Mouse (Mus musculus) heart, embryonic 15.5 days (tissue): ENCODE data around the gene Sult1c1. TPM values are rescaled to one million over a fixed set of nuclear protein-coding genes. Genes with fewer than 3 reads are reported as not detected.
"Not testable (repeated sequence)": the region's sequence is repeated elsewhere in the genome, so short reads cannot be mapped to it uniquely, and the experiment has no call there.

ENCODE experiments used
- ATAC-seq: fragments of 200-750 bp; cut with Nextera tagmentation; replicated peaks from 2 replicates; pipeline ENCODE4 v1.8.0; 2017; ENCODE audit warnings: low read depth, moderate TSS enrichment; ENCODE audit not compliant: insufficient number of reproducible peaks, insufficient read depth, low FRiP score
- H3K27ac ChIP-seq: fragments of 300-500 bp; sonication (generic); 2 replicates; pipeline ENCODE4 v1.5.1; 2015; ENCODE audit warnings: mild to moderate bottlenecking, inconsistent platforms
- H3K27me3 ChIP-seq: fragments of 300-500 bp; sonication (generic); 2 replicates; pipeline ENCODE4 v1.6.1; 2015; ENCODE audit warnings: inconsistent platforms
- H3K36me3 ChIP-seq: fragments of 300-500 bp; sonication (generic); 2 replicates; pipeline ENCODE4 v1.6.1; 2015; ENCODE audit warnings: mild to moderate bottlenecking, inconsistent platforms
- H3K4me1 ChIP-seq: fragments of 300-500 bp; sonication (generic); replicated peaks from 2 replicates; pipeline ENCODE4 v1.6.1; 2015; ENCODE audit warnings: inconsistent platforms
- H3K4me2 ChIP-seq: fragments of 300-500 bp; sonication (generic); 2 replicates; pipeline ENCODE4 v1.6.1; 2015; ENCODE audit warnings: inconsistent platforms, mild to moderate bottlenecking, moderate library complexity
- H3K4me3 ChIP-seq: fragments of 300-500 bp; sonication (generic); 2 replicates; pipeline ENCODE4 v1.5.1; 2015; ENCODE audit warnings: mild to moderate bottlenecking, inconsistent platforms
- H3K9ac ChIP-seq: fragments of 300-500 bp; sonication (generic); 2 replicates; pipeline ENCODE4 v1.6.1; 2015; ENCODE audit warnings: mild to moderate bottlenecking, inconsistent platforms
- H3K9me3 ChIP-seq: fragments of 300-500 bp; sonication (generic); replicated peaks from 2 replicates; pipeline ENCODE4 v1.6.1; 2016; ENCODE audit warnings: inconsistent platforms
- WGBS: fragments of 180-500 bp; shearing (Covaris S2); methylation state at CpG from one replicate; pipeline ENCODE4 v1.1.7; 2015; ENCODE audit warnings: mixed read lengths; 5-methylcytosine and 5-hydroxymethylcytosine counted together
- polyA plus RNA-seq: library from polyadenylated mRNA; unstranded; fragments of >200 nt; fragmentation: Nextera tagmentation; extraction: Ambion mirVana; gene quantifications from 2 replicates; pipeline ENCODE4 v1.2.1, GENCODE M21; 2015

The Sult1c1 gene
- not detected in 2 replicates for polyA plus RNA-seq

GRCm38 (mm10) chr17:53990574-53990973 lies at the start of gene Sult1c1:
Gene Sult1c1 (minus strand): TSS chr17:53990674.
- no peak for ATAC-seq
- 78% methylated on average over 6 of the region's 6 CpGs for WGBS
- H3K4me3 ChIP-seq = no peak within 1 kb of the TSS
- no peaks in the 10 kb centered on the region for H3K36me3 ChIP-seq
- H3K27me3 ChIP-seq = no peaks in the 10 kb centered on the region
- no peak within 1 kb of the TSS for H3K27ac ChIP-seq
- H3K9me3 ChIP-seq = no peaks in the 10 kb centered on the region
- no peaks in the 10 kb centered on the region for H3K4me1 ChIP-seq
- no peak within 1 kb of the TSS for H3K9ac ChIP-seq
- no peak within 1 kb of the TSS for H3K4me2 ChIP-seq

- H3K4me3 ChIP-seq = no peak overlapping the region
- H3K9me3 ChIP-seq = no peaks in the 10 kb centered on the region
- no peaks in the 10 kb centered on the region for H3K4me1 ChIP-seq
- H3K27ac ChIP-seq = no peak overlapping the region
- no peak overlapping the region for H3K9ac ChIP-seq
- no peaks in the 10 kb centered on the region for H3K36me3 ChIP-seq
- no peak overlapping the region for H3K4me2 ChIP-seq
- WGBS = 8% methylated on average over 1 of the region's 1 CpGs
- no peak for ATAC-seq
- H3K27me3 ChIP-seq = no peaks in the 10 kb centered on the region
These were observed 23.7 kb upstream of the Sult1c1 start for GRCm38 (mm10) chr17:54014204-54014603.

GRCm38 (mm10) chr17:54011196-54011595 lies 20.7 kb upstream of the Sult1c1 start:
- Histone ChIP-seq H3K27ac (no peak overlapping the region), H3K9me3 (no peaks in the 10 kb centered on the region), H3K4me2 (no peak overlapping the region), H3K27me3 (no peaks in the 10 kb centered on the region), H3K4me1 (no peaks in the 10 kb centered on the region), H3K9ac (no peak overlapping the region), H3K36me3 (no peaks in the 10 kb centered on the region), H3K4me3 (no peak overlapping the region)
- no peak for ATAC-seq

GRCm38 (mm10) chr17:54010536-54010935 lies 20.1 kb upstream of the Sult1c1 start:
- H3K36me3 ChIP-seq, H3K4me3 ChIP-seq, H3K4me2 ChIP-seq, H3K27me3 ChIP-seq, ATAC-seq, H3K4me1 ChIP-seq, H3K27ac ChIP-seq, H3K9ac ChIP-seq, H3K9me3 ChIP-seq: not testable (repeated sequence)
- WGBS = 70% methylated on average over 1 of the region's 1 CpGs

- 74% methylated on average over 4 of the region's 4 CpGs for WGBS
- Histone ChIP-seq H3K4me1 (no peaks in the 10 kb centered on the region), H3K4me2 (no peak overlapping the region), H3K4me3 (no peak overlapping the region), H3K36me3 (no peaks in the 10 kb centered on the region), H3K27me3 (no peaks in the 10 kb centered on the region), H3K9me3 (no peaks in the 10 kb centered on the region), H3K27ac (no peak overlapping the region), H3K9ac (no peak overlapping the region)
- no peak for ATAC-seq
These were observed 13.0 kb upstream of the Sult1c1 start for GRCm38 (mm10) chr17:54003522-54003921.

GRCm38 (mm10) chr17:53973606-53974005 lies 16.9 kb downstream of the Sult1c1 start:
- no peak overlapping the region for H3K4me2 ChIP-seq
- ATAC-seq = no peak
- 74% methylated on average over 4 of the region's 4 CpGs for WGBS
- H3K36me3 ChIP-seq = no peaks in the 10 kb centered on the region
- H3K4me1 ChIP-seq = no peaks in the 10 kb centered on the region
- H3K9ac ChIP-seq = no peak overlapping the region
- no peak overlapping the region for H3K27ac ChIP-seq
- H3K27me3 ChIP-seq = no peaks in the 10 kb centered on the region
- H3K4me3 ChIP-seq = no peak overlapping the region
- no peaks in the 10 kb centered on the region for H3K9me3 ChIP-seq

GRCm38 (mm10) chr17:53941569-53942162 lies 48.8 kb downstream of the Sult1c1 start:
- Histone ChIP-seq H3K9ac (no peak overlapping the region), H3K4me3 (no peak overlapping the region), H3K4me2 (no peak overlapping the region), H3K27me3 (no peaks in the 10 kb centered on the region), H3K4me1 (no peaks in the 10 kb centered on the region), H3K36me3 (no peaks in the 10 kb centered on the region), H3K27ac (no peak overlapping the region), H3K9me3 (no peaks in the 10 kb centered on the region)
- ATAC-seq = no peak
- whole genome bisulfite sequencing = 84% methylated on average over 19 of the region's 19 CpGs

- no peaks in the 10 kb centered on the region for H3K36me3 ChIP-seq
- no peak overlapping the region for H3K27ac ChIP-seq
- H3K9me3 ChIP-seq = no peaks in the 10 kb centered on the region
- no peak overlapping the region for H3K4me2 ChIP-seq
- H3K9ac ChIP-seq = no peak overlapping the region
- WGBS = 86% methylated on average over 8 of the region's 8 CpGs
- no peak for ATAC-seq
- no peak overlapping the region for H3K4me3 ChIP-seq
- no peaks in the 10 kb centered on the region for H3K4me1 ChIP-seq
- no peaks in the 10 kb centered on the region for H3K27me3 ChIP-seq
These were observed 49.7 kb downstream of the Sult1c1 start for GRCm38 (mm10) chr17:53940726-53941125.

Other genes with a start within 250 kb of the Sult1c1 start
- gene Sult1c2, start 144.3 kb downstream of the Sult1c1 start, polyA plus RNA-seq = 0.08 TPM in 1 of 2 replicates, not detected in the other